Mouse (Mus musculus) right cerebral cortex, adult 18-20 months (tissue): ENCODE measurements around the gene Eprs.
"Not testable (repeated sequence)": the region's sequence is repeated elsewhere in the genome, so short reads cannot be mapped to it uniquely, and the experiment has no call there.

Experiments used
- DNase-seq: peaks from one replicate; pipeline ENCODE4 v3.0.0; 2022; ENCODE audit warnings: mixed read lengths

Gene Eprs

GRCm38 (mm10) chr1:185362677-185363520 is at the start of gene Eprs:
Gene Eprs, plus strand, starts transcription at chr1:185363044.
- DNase-seq, result peak; percentile 99

- DNase-seq, result no peak
Measured at GRCm38 (mm10) chr1:185314546-185314945, 48.3 kb upstream of the Eprs start.

GRCm38 (mm10) chr1:185315846-185316568 is 46.8 kb upstream of the Eprs start:
- peak; percentile 38 for DNase-seq

- not testable (repeated sequence) for DNase-seq
Measured at GRCm38 (mm10) chr1:185327754-185328345, 35.0 kb upstream of the Eprs start.

GRCm38 (mm10) chr1:185328721-185329610 is 33.9 kb upstream of the Eprs start, which contains the start of gene Iars2:
Gene Iars2, minus strand, starts transcription at chr1:185329396.
- peak; percentile 91 for DNase-seq

GRCm38 (mm10) chr1:185329851-185330250 is 33.0 kb upstream of the Eprs start:
- DNase-seq, result no peak

- no peak for DNase-seq
Measured at GRCm38 (mm10) chr1:185331364-185331763, 31.5 kb upstream of the Eprs start.

- DNase-seq, result peak; percentile 93
Measured at GRCm38 (mm10) chr1:185331983-185332430, 30.8 kb upstream of the Eprs start, which contains the start of gene Bpnt1. Gene Bpnt1, plus strand, starts transcription at chr1:185332149.

- DNase-seq, result no peak
Measured at GRCm38 (mm10) chr1:185333651-185334050, 29.2 kb upstream of the Eprs start.

GRCm38 (mm10) chr1:185334136-185334535 is 28.7 kb upstream of the Eprs start:
- no peak for DNase-seq

GRCm38 (mm10) chr1:185335231-185335765 is 27.5 kb upstream of the Eprs start:
- no peak for DNase-seq

- DNase-seq, result no peak
Measured at GRCm38 (mm10) chr1:185336535-185336934, 26.3 kb upstream of the Eprs start.

- no peak for DNase-seq
Measured at GRCm38 (mm10) chr1:185342441-185342840, 20.4 kb upstream of the Eprs start.

- no peak for DNase-seq
Measured at GRCm38 (mm10) chr1:185343422-185343821, 19.4 kb upstream of the Eprs start.

- no peak for DNase-seq
Measured at GRCm38 (mm10) chr1:185346188-185346587, 16.7 kb upstream of the Eprs start.

- DNase-seq, result no peak
Measured at GRCm38 (mm10) chr1:185349741-185350140, 13.1 kb upstream of the Eprs start.

GRCm38 (mm10) chr1:185350611-185351010 is 12.2 kb upstream of the Eprs start:
- DNase-seq, result no peak

GRCm38 (mm10) chr1:185352151-185352550 is 10.7 kb upstream of the Eprs start:
- DNase-seq, result no peak

- DNase-seq, result no peak
Measured at GRCm38 (mm10) chr1:185353351-185353750, 9.5 kb upstream of the Eprs start.

- DNase-seq, result no peak
Measured at GRCm38 (mm10) chr1:185354731-185355130, 8.1 kb upstream of the Eprs start.

- no peak for DNase-seq
Measured at GRCm38 (mm10) chr1:185356246-185356645, 6.6 kb upstream of the Eprs start.

- no peak for DNase-seq
Measured at GRCm38 (mm10) chr1:185358211-185358610, 4.6 kb upstream of the Eprs start.
